Mouse (Mus musculus) urinary bladder, postnatal 4 days (tissue): ENCODE data around the gene Arhgef3.
"Not testable (repeated sequence)": the region's sequence is repeated elsewhere in the genome, so short reads cannot be mapped to it uniquely, and the experiment has no call there.

ENCODE experiments used
- DNase-seq, 2 experiments: peaks; one replicate each; pipeline ENCODE4 v3.0.0; 2021 to 2022; ENCODE audit warnings: low spot score in 2 of 2

Gene Arhgef3

DNA sequence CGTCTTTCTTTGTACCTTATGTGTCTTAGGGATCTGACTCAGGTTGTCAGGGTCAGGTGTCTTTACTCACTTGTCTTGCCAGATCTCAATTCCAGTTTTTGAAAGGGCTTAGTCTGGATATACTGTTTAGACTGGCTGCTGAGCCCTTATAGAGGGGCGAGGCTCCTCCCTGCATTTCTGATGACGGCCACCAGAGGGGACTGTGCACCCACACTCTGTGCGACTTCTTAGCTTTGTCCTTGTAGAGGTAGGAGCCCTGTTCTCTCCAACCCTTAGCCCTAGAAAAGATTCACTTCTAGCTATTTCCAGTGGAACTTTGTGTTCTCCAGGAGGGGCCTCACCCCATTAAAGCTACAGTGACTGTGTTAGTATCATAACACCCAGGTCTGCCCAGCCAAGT is 72.3 kb downstream of the Arhgef3 start:
- peak; percentile 74 to 84 for DNase-seq

GRCm38 (mm10) chr14:27187885-27188284 is 73.2 kb downstream of the Arhgef3 start:
- DNase-seq, result no peak

DNA sequence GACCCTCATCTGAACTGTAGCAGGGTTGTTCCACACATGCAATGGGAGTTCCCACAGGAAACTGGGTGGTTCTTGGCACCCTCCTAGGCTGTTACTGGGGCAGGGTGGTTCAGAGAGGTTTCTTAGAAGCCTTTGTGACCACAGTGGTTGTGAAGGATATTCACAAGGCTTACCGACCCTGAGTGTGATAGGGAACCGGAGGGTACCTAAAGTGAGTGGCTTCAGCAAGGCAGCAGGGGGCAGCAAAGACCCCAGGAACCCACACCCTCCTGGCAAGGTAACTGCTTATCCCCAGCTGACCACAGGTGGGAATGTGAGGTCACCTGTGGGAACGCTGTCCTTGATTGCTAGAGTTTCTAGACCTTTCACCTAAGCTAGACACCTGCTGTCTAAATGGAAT is 77.8 kb downstream of the Arhgef3 start:
- DNase-seq, result no peak

DNA sequence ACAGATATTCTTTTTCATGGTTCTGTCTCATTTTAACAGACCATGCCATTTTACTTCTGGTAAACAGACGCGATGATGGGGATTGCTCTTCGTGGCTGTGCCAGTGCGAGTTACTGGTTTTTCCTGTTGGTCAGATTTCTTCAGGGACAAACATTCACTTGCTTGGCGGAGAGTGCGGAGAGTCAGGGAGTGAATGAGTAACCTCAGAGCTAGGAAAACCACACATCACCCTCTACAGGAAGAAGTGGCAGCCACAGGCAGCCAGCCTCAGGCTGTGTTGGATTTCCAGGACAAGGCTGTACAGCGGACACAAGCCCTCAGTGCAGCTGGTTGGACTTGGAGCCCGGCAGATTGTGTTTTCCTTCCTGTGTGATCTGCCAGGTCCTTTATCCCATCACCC is 82.3 kb downstream of the Arhgef3 start:
- no peak for DNase-seq

DNA sequence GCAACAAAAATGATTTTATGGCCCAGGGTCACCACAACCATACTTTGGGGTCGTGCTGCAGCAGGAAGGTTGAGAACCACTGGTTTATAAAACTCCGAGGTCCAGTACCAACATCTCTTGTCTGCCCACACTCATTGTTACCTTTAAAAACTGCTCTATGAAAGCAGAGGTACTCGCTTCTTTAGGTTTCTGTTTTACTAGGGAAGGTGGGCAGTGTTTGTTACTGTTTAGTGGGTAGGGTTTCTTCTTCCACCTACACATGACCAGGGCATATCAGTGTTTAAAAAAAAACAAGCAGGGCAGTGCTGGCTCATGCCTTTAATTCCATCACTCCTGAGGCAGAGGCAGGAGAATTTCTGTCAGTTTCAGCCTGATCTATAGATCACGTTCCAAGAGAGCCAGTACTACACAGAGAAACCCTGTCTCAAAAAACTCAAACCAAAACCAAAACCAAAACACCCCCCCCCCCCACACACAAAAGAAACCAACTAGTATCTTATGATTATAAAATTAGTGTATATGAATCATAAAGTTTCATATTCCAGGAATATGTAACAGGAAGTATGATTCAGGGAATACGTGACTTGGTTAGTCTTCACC is 83.9 kb downstream of the Arhgef3 start:
- DNase-seq, result no peak

- DNase-seq, result no peak
These were observed 84.4 kb downstream of the Arhgef3 start for GRCm38 (mm10) chr14:27199119-27199518.

GRCm38 (mm10) chr14:27199870-27200269 is 85.2 kb downstream of the Arhgef3 start:
- no peak for DNase-seq

GRCm38 (mm10) chr14:27200743-27201576 is 86.3 kb downstream of the Arhgef3 start:
- no peak for DNase-seq

GRCm38 (mm10) chr14:27201824-27202223 is 87.1 kb downstream of the Arhgef3 start:
- DNase-seq, result no peak

GRCm38 (mm10) chr14:27204704-27205103 is 90.0 kb downstream of the Arhgef3 start:
- DNase-seq, result no peak

DNA sequence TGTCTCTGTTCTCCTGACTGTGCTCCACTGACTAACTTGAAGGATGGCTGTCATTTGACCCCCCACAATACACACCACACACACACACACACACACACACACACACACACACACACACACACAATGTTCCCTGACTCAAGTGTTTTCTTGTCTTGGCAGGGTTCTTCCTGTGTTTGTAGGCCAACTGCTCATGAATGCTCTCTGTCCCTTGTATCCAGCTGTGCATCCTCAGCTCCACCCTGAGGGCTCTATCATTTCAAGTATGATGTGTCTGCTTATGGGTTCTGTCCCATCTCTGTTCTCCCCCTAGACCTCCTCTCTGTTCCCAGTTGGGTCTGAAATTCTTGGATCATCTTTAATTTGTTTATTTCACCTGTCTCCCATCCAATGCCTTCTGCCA is 91.7 kb downstream of the Arhgef3 start:
- DNase-seq, result no peak

GRCm38 (mm10) chr14:27209542-27209941 is 94.8 kb downstream of the Arhgef3 start:
- no peak for DNase-seq

DNA sequence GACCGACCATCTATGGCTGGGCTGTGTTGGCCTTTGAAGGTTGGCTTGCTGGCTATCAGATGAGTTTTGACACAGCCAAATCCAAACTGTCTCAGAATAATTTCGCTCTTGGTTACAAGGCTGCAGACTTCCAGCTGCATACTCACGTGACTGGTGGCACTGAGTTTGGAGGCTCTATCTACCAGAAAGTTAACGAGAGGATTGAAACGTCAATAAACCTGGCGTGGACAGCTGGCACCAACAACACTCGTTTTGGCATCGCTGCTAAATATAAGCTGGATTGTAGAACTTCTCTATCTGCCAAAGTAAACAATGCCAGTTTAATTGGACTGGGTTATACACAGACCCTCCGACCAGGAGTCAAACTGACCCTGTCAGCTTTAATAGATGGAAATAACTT is 96.1 kb downstream of the Arhgef3 start:
- not testable (repeated sequence) for DNase-seq

GRCm38 (mm10) chr14:27211743-27212445 is 97.2 kb downstream of the Arhgef3 start:
- no peak for DNase-seq

DNA sequence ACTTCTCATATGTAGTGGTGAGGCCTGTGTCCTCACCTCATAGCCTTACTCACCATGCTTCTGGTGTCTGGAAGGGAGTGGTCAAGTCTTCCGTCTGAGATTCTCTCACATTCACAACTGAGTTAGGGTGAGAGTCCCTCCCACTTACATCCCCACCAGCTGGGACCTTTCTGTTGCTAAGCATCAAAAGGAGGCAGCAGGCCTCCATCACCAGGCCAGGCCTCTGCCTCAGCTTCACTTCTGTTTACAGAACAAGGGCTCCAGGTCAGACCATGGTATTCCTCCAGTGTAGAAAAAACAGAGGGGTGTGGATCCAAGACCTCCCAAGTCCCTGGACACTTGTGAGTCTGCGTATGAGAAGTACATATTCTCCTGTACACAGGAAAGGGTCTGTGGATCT is 99.5 kb downstream of the Arhgef3 start:
- DNase-seq, result no peak

GRCm38 (mm10) chr14:27219668-27220067 is 105.0 kb downstream of the Arhgef3 start:
- DNase-seq, result no peak

DNA sequence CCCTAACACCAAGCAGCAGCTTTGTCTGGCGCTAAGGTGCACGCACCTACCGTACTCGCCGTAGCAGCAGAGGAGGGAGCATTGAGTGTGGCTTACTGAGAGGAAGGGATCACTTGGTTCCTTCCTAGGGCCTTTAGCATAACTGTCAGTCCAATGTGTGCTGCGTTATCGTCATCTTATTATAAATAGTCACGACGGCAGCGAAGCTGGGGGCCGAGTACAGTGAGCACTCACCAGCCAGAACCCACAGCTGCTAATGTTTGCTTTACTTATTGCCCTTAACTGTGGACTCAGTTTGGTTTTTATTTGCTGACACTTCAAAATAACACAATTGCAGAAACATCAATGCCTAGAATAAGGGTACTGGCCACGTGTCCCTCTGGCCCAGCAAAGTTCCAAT is 105.6 kb downstream of the Arhgef3 start:
- DNase-seq, result no peak

- no peak for DNase-seq
These were observed 109.9 kb downstream of the Arhgef3 start for GRCm38 (mm10) chr14:27224636-27225035.

DNA sequence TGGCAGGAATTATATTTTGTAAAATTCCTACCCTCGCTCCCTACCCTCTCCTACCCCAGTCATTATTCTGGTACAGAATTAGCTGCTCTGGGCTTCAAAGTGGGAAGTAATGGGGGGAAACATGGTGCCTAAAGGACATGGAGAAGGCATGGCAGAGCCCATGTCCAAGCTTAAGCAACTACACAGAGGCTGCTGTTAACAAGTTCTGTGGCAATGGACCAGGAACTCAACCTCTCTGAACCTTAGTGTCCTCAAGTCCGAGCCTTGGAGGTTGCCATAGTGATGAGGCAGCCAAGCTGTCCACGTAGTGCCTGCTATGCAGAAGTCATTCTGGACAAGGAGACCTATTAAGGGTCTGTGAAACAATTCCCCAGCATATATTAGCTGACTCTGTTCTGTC is 111.6 kb downstream of the Arhgef3 start:
- DNase-seq, result no peak

DNA sequence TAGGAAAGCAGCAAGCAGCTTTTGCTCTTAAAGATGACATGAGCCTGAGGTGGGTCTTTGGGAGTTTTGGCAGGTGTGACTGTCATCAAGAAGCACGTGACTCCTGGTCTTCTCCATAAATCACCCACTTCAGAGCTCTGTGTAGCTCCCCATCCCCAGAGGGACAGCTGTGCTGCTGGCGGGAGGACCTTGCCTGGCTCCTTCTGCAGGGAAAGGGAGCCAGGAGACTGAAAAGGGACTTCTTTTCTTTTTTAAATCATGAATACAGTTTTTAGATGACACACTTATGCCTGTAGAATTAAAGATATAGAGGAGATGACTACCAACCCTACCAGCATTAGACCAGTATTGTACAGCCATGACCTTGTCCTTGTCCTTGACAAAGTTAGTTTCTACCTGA is 113.6 kb downstream of the Arhgef3 start:
- no peak for DNase-seq

DNA sequence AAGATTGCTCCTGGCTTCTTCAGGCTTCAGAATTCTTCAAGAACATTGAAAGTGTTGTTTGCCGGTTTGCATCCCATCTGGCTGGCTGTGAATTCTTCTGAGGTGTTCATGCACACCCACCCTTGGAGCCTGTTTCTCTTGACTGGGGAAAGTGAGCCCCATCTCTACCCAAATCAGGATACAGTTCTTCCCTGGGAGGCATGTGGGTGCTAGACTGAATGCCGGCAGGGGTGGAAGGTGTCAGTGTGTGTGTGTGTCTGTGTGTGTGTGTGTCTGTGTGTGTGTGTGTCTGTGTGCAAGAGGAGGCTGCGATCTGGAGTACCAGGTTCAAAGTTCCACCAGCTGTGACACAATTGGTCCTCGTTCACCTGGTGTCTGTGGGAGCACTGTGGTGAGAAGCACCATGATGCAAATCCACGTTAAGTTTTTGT is 114.3 kb downstream of the Arhgef3 start:
- DNase-seq, result no peak

- no peak for DNase-seq
These were observed 114.9 kb downstream of the Arhgef3 start for GRCm38 (mm10) chr14:27229441-27230147.
